Mouse (Mus musculus): ENCODE results near the gene Ddx54. TPM values are rescaled to one million over a fixed set of nuclear protein-coding genes. Genes with fewer than 3 reads are reported as not detected.
A peak's percentile ranks its signal among the peaks of the same experiment; 100 is the strongest.

The Ddx54 gene
- polyA plus RNA-seq, 1 experiment, result 35.2 TPM

GRCm38 (mm10) chr5:120579211-120579897 lies 33.2 kb upstream of the Ddx54 start:
- 5% methylated on average over 26 of the region's 26 CpGs for WGBS

DNA sequence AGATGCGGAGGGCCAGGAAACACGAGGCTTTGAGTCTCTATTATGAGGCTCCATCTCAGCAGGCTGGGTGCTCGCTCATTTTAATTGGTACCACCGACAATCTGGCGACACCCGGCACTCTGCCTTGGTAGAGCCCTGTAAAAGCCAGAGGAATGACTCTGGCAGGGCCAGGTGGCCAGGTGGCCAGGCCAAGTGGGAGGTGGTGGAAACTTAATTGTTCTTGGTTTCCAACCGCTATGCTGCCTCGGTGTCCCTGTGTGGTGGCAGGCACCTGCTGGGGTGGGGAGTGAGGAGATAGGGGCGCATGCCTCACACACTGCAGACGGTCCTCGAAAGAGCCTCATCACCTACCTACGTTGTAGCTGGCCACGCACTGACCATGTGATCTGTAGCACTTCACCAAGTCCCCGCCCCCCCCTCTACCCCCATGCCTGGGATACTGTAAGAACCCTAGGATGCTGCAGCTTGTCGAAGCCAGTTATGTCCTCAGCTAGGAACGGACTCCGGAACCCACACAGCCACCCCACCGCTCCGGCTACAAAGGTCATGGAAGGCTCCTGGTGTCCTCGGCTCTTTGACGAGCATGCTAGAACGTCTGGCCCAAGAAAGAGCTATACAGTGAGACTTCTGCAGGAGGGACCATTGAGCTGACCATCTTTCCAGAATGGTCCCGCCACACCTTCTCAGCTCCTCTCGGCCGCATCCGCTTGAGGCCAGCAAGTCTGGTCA lies 32.5 kb upstream of the Ddx54 start:
- 60% methylated on average over 26 of the region's 26 CpGs for WGBS

More at GRCm38 (mm10) chr5:120579211-120579897, 33.2 kb upstream of the Ddx54 start:
- no peak for DNase-seq (ENCODE audit: low read depth, low spot score)

GRCm38 (mm10) chr5:120582002-120582401 lies 30.5 kb upstream of the Ddx54 start:
- 72% methylated on average over 9 of the region's 9 CpGs for WGBS
- no peak for DNase-seq (ENCODE audit: low read depth, low spot score)

More for the DNA sequence above, 32.5 kb upstream of the Ddx54 start:
- no peak for DNase-seq (ENCODE audit: low read depth, low spot score)

GRCm38 (mm10) chr5:120583511-120583910 lies 29.0 kb upstream of the Ddx54 start:
- DNase-seq (ENCODE audit: low read depth, low spot score), result no peak
- 49% methylated on average over 4 of the region's 4 CpGs for WGBS

- no peak for DNase-seq (ENCODE audit: low read depth, low spot score)
- 66% methylated on average over 15 of the region's 15 CpGs for WGBS
Measured at GRCm38 (mm10) chr5:120584968-120585367, 27.6 kb upstream of the Ddx54 start.

DNA sequence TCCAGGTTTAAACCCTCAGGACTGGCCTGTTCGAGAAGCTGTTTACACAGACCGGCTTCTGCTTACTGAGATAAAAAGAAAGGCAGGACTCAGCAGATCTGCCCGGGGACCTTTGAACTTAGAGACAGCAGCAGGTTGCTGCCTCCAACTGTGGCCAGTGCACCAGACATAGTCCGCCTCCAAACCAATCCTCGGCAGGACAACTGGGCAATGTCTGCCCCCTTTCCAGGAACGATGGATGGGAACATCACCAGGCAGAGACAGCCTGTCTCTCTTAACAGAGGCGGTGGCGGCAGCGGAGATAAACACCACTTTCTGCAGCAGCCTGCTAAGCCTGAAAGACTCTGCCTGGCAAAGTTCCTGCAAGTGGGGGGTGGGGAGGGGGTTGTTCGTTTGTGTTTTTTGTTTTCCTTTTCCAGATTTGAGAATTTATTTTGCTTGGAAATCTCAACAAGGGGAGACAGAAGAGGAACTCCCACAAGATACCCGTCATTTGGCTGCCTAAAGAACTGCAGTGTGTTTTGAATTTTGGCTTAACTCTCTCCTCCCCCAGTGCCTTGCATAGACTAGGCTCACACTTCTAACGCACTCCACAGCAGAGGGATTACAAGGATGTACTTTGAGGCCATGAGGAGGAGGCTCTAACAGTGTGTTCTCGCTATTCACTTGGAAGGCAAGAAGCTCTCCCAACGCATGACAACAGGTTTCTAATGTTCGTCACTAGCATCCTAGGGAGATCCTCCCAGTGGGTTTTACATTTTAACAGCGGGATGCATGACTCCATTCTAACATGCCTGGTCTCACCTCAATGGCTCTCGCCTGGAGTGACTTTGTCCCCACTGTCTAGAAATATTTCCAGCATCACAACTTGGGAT lies 25.6 kb upstream of the Ddx54 start:
- DNase-seq (ENCODE audit: low read depth, low spot score), result no peak
- WGBS, result 5% methylated on average over 17 of the region's 17 CpGs

- WGBS, result 6% methylated on average over 9 of the region's 9 CpGs
- peak; percentile 62 for DNase-seq (ENCODE audit: low read depth, low spot score)
Measured at GRCm38 (mm10) chr5:120587616-120587926, 25.0 kb upstream of the Ddx54 start.

DNA sequence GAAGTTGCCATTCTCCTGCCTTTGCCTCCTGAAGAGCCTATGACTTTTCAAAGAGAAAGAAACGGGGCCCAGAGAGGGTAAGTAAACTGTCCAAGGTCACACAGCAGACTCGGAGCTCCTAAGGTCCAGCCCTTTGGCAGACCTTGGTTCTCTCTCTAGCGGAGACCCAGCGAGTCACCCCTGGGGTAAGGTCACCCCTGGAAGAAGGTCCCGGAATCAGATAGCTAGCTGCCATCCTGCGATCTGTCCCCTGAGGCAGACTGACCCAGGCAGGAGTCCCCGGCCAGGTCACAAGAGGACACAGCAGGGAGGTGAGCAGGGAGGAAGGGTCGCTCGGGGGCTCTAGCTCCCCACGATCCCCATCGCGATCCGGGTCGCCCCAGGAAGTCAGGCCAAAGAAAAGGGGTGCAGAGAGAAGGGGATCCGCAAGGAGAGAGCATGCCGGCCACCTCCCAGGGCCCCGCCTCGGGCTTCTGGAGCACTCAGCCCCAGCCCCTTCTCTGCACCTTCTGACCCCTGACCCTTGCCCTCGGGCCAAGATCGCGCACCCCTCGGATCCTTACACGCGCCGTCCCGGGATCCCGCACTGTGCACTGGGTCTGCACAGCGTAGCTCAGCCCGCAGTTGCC lies 24.5 kb upstream of the Ddx54 start:
- under 1% methylated on average over 29 of the region's 29 CpGs for WGBS
- no peak for DNase-seq (ENCODE audit: low read depth, low spot score)

DNA sequence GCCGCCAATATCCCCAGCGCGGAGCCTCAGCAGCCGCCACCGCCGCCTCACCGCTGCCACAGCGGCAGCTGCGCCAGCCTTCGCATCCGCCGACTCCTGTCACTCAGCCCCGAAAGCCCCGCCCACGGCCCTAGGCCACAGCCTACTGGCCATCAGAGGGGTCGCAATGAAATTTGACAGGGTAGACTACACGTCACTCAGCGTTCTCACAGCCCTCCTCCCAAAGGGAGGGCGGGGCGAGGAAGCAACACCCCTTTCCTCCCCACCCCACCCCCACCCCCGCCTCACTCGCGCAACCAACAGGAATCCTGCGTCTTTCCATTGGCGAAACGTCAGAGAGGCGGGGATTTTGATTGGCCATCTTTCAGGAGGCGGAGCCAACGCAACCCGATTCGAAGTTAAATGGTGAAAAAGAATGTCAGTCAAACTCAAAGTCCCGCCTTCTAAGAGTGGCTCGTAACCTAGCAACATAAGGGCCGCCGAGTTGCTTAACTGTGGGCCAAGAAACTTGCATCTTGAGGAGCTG lies 23.9 kb upstream of the Ddx54 start, which contains the start of the genes Tpcn1 and Iqcd:
Gene Tpcn1 (minus strand): TSS at position 105 of the 526 bp plus-strand sequence.
Gene Iqcd (plus strand): TSS at position 448 of the 526 bp plus-strand sequence.
- peak; percentile 98 for DNase-seq (ENCODE audit: low read depth, low spot score)
- 2% methylated on average over 35 of the region's 35 CpGs for WGBS

DNA sequence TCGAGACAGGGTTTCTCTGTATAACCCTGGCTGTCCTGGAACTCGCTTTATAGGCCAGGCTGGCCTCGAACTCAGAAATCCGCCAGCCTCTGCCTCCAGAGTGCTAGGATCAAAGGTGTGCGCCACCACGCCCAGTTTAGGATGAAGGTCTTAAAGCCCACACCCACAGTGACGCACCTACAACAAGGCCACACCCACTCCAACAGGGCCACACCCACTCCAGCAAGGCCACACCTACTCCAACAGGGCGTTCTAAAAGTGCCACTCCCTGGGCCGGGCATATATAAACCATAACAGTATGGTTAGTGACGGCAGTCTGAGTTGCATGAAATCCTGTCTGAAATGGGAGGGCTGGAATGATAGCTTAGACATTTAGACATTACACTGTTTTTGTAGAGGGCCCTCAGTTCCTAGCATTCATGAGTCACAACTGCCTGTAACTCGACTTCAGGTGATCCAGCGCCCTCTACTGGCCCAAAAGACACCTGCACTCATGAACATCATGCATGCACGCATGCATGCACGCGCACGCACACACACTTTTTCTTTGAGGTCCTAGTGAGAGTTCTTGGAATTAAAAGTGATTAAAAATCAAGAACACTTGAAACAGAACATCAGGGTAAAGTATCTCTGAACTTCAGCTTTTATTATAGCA lies 22.1 kb upstream of the Ddx54 start:
- DNase-seq (ENCODE audit: low read depth, low spot score), result peak; percentile 54
- WGBS, result 51% methylated on average over 16 of the region's 16 CpGs

- no peak for DNase-seq (ENCODE audit: low read depth, low spot score)
- WGBS, result 75% methylated on average over 7 of the region's 7 CpGs
Measured at GRCm38 (mm10) chr5:120592141-120592540, 20.4 kb upstream of the Ddx54 start.

DNA sequence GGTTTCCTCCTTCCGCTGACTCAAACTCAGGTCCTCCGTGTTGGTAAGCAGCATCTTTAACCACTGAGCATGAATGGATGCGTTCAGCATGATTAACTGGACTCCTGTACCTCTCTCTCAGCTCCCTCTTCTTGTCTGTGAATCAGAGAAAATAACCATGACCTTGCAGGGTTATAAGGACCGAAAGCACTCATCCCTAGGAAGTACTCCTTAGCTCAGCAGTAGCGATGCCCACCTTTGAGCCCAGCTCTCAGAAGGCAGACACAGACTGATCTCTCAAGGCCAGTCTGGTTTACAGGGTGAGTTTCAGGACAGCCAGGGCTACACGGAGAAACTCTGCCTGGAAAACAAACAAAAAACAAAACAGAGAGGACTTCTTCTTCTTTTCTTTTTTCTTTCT lies 18.1 kb upstream of the Ddx54 start:
- WGBS, result 86% methylated on average over 6 of the region's 6 CpGs
- no peak for DNase-seq (ENCODE audit: low read depth, low spot score)

GRCm38 (mm10) chr5:120599625-120600024 lies 12.9 kb upstream of the Ddx54 start:
- WGBS, result 80% methylated on average over 6 of the region's 6 CpGs

GRCm38 (mm10) chr5:120600946-120601668 lies 11.4 kb upstream of the Ddx54 start:
- WGBS, result 58% methylated on average over 11 of the region's 11 CpGs
- DNase-seq (ENCODE audit: low read depth, low spot score), result no peak

More at GRCm38 (mm10) chr5:120599625-120600024, 12.9 kb upstream of the Ddx54 start:
- DNase-seq (ENCODE audit: low read depth, low spot score), result no peak

DNA sequence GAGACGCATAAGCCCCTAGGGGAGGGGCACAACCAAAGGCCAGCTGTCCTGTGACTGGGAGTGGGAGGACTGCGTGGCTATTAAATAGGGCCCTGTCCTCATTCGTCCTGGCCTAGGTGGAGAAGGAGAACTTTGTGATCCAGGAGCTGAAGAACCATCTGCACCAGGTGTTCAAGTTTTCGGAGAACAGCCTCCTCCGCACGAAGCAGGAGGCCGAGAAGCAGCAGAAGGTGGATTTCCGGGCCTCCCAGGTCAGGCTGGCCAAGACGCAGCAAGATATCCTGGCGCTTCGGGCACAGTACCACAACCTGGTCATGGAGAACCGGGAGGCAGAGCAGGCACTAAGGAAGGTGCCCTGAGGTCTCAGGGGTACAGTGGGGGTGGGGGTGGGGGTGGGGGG lies 10.3 kb upstream of the Ddx54 start:
- no peak for DNase-seq (ENCODE audit: low read depth, low spot score)
- 95% methylated on average over 12 of the region's 12 CpGs for WGBS

DNA sequence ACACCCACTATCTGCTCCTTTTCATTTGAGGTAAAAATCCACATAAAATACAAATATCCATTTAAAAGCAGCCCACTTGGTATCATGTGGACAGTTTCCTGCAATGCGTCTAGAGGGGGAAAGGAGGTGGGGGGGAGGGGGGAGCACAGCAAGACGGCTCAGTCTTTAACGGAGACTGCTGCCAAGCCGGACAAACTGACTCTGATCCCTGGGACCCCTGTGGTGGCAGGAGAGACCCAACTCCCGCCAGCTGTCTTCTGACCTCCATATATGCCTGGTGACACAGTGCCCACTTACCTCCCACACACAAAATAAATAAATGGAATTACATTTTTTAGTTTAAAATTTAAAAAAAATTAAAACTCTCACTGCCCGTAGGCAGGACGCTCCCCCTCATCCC lies 9.0 kb upstream of the Ddx54 start:
- no peak for DNase-seq (ENCODE audit: low read depth, low spot score)
- 91% methylated on average over 7 of the region's 7 CpGs for WGBS

DNA sequence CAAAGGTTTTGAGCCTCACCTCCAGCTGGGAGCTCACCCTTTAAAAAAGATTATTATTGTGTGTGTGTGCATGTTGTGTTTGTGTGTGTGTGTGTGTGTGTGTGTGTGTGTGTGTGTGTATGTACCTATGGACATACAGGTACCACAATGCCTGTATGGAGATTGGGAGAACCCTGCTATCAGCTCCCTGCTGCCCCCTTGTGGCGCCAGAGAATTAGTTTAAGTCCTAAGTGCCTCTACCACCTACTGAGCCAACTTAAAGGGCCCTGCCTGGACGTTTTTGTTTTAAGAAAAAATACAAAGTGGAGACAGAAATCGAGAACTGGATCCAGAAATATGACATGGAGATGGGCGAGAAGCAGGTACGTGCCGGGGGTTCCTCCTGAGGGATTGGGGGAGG lies 7.7 kb upstream of the Ddx54 start:
- DNase-seq (ENCODE audit: low read depth, low spot score), result peak; percentile 80
- 9% methylated on average over 6 of the region's 6 CpGs for WGBS

DNA sequence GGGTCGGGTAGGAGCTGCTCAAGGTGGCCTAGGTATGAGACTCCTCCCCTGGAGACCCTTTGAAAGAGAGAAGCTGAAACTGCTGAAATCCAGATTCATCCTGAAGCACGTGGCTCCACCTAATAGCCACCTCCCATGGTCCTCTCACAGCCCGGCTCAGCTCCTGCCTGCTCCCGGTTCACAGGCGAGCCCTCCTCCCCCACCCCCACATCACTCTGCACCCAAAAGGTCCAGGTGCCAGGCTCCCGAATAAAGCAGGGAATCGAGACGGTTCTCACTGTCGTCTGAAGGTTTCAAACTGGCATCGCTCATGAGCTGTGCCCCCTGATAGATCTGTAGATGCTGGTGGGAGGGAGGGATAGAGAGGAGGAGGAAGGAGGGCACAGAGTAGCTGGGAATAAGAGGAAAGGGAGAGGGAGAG lies 7.3 kb upstream of the Ddx54 start:
- DNase-seq (ENCODE audit: low read depth, low spot score), result no peak
- 8% methylated on average over 10 of the region's 10 CpGs for WGBS
